Mouse (Mus musculus): Measurements from ENCODE around the gene Hist1h2ae. TPM values are rescaled to one million over a fixed set of nuclear protein-coding genes. Genes with fewer than 3 reads are reported as not detected.
A peak's percentile ranks its signal among the peaks of the same experiment; 100 is the strongest.
"Not testable (repeated sequence)": the region's sequence is repeated elsewhere in the genome, so short reads cannot be mapped to it uniquely, and the experiment has no call there.

Gene Hist1h2ae
- polyA plus RNA-seq, 1 experiment = 8.9 TPM

DNA sequence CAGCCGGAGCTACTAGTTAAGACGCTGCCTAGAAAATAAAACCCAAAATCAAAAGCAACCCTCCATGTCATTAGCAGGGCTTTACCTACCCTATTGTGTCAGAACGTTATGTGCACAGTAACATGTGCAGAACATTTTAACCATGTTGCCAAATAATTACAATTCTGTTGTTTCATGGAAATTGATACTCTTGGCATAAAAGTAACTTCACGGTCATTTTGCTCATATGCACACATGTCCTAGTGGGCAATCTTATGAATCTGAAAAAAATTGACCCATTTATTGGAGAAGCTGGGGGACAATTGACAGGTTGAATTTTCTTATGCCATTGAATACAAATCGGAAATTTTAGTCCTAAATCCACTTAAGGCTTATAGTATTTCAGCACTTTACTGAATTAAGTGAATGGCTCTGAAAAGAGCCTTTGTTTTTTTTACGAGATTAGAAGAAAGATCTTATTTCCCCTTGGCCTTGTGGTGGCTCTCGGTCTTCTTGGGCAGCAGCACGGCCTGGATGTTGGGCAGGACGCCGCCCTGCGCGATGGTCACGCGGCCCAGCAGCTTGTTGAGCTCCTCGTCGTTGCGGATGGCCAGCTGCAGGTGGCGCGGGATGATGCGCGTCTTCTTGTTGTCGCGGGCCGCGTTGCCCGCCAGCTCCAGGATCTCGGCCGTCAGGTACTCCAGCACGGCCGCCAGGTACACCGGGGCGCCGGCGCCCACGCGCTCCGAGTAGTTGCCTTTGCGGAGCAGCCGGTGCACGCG is 579 bp downstream of the Hist1h2ae start:
- WGBS = under 1% methylated on average over 30 of the region's 41 CpGs
- DNase-seq (ENCODE audit: low read depth, low spot score) = not testable (repeated sequence)

GRCm38 (mm10) chr13:23564482-23564881 is 6.5 kb downstream of the Hist1h2ae start:
- no peak for DNase-seq (ENCODE audit: low read depth, low spot score)
- WGBS = 67% methylated on average over 2 of the region's 2 CpGs

GRCm38 (mm10) chr13:23562699-23563462 is 8.1 kb downstream of the Hist1h2ae start:
- WGBS = under 1% methylated on average over 18 of the region's 18 CpGs
- no peak for DNase-seq (ENCODE audit: low read depth, low spot score)

DNA sequence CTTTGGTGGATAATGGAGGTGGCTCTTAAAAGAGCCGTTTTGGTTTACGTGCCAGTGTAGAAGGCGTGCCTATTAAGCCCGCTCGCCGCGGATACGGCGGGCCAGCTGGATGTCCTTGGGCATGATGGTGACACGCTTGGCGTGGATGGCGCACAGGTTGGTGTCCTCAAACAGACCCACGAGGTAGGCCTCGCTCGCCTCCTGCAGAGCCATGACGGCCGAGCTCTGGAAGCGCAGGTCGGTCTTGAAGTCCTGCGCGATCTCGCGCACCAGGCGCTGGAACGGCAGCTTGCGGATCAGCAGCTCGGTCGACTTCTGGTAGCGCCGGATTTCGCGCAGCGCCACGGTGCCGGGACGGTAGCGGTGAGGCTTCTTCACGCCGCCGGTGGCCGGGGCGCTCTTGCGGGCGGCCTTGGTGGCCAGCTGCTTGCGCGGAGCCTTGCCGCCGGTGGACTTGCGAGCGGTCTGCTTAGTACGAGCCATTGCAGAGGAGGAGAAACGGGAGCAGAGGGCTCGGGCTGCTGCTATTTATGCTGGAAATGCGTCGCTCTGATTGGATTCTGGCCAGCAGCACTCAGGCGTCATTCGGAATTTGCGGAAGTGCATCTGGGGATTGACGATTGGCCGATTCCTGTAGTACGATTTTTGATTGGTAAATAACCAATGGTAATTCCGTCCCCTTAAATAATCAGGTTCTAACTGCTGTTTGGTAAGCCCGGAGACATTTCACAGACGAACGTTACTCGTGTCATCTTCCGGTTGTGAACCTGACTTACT is 8.9 kb downstream of the Hist1h2ae start, which contains the start of gene Hist1h3e:
Gene Hist1h3e, minus strand, starts transcription at position 487 of the 777 bp plus-strand sequence.
- peak; percentile 91 for DNase-seq (ENCODE audit: low read depth, low spot score)
- under 1% methylated on average over 65 of the region's 67 CpGs for WGBS

GRCm38 (mm10) chr13:23561531-23561882 is 9.5 kb downstream of the Hist1h2ae start:
- DNase-seq (ENCODE audit: low read depth, low spot score) = not testable (repeated sequence)
- 1% methylated on average over 2 of the region's 5 CpGs for WGBS

DNA sequence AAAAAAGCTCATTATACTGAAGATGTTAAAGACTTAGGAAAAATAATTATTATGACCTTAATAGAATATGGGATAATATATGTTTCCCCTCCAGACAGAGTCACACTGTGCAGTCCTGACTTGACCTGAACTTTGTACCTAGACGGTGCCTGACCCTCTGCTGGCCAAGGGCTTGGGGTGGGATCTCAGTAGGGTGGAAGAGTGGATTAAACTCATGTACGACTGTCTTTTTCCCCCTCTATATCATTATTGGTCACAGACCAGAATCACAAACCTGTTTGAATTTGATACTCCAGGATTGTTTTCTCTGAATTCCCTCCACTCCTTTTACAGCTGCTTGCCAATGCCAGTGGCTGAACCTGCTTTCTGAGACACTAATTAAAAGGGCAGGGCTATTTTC is 10.3 kb downstream of the Hist1h2ae start:
- WGBS = 19% methylated on average over 2 of the region's 2 CpGs
- not testable (repeated sequence) for DNase-seq (ENCODE audit: low read depth, low spot score)

GRCm38 (mm10) chr13:23556906-23557305 is 14.1 kb downstream of the Hist1h2ae start:
- DNase-seq (ENCODE audit: low read depth, low spot score) = no peak
- WGBS = 45% methylated on average over 3 of the region's 3 CpGs

- no peak for DNase-seq (ENCODE audit: low read depth, low spot score)
- WGBS = under 1% methylated on average over 18 of the region's 18 CpGs
These were observed 15.1 kb downstream of the Hist1h2ae start for GRCm38 (mm10) chr13:23555839-23556416.

DNA sequence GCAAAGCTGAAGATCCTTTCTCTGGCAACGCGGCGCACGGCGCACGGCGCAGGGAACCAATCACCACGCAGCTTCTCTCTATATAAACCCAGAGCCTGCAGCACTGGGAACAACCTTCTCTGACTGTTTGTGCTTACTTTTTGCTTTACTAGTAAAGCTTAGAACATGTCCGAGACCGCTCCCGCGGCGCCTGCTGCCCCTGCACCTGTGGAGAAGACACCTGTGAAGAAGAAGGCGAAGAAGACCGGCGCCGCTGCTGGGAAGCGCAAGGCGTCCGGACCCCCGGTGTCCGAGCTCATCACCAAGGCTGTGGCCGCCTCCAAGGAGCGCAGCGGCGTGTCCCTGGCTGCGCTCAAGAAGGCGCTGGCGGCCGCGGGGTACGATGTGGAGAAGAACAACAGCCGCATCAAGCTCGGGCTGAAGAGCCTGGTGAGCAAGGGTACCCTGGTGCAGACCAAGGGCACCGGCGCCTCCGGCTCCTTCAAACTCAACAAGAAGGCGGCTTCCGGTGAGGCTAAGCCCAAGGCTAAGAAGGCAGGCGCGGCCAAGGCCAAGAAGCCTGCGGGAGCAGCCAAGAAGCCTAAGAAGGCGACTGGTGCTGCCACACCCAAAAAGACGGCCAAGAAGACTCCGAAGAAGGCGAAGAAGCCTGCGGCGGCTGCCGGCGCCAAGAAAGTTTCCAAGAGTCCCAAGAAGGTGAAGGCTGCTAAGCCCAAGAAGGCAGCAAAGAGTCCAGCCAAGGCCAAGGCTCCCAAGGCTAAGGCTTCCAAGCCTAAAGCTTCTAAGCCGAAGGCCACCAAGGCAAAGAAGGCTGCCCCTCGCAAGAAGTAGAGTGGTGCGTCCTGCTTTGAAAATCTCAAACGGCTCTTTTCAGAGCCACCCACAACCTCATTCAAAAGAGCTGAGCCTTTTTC is 15.8 kb downstream of the Hist1h2ae start:
- under 1% methylated on average over 54 of the region's 54 CpGs for WGBS
- no peak for DNase-seq (ENCODE audit: low read depth, low spot score)

- DNase-seq (ENCODE audit: low read depth, low spot score) = no peak
These were observed 16.6 kb downstream of the Hist1h2ae start for GRCm38 (mm10) chr13:23554393-23554792.

DNA sequence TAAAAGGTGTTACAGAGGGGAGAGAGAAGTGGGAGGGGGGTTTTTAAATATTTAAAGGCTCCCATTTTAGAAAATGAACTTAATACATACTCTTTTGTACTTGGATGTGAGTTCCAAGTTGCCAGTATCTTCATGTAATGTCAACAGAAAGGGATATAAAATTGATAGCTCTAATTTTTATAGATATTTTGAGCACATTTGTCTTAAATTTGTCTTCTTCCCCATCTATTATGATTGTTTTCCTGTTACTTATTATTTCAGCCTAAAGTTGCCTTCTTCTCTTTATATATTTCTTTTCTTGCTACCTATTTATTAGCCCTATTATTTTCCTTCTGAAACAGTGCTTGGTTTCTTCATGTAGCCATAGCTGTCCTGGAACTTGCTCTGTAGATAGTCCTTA is 18.1 kb downstream of the Hist1h2ae start, which contains the start of gene Hist1h1d:
Gene Hist1h1d, plus strand, starts transcription at position 301 of the 400 bp plus-strand sequence.
- DNase-seq (ENCODE audit: low read depth, low spot score) = no peak

More at GRCm38 (mm10) chr13:23554393-23554792, 16.6 kb downstream of the Hist1h2ae start:
- 13% methylated on average over 9 of the region's 9 CpGs for WGBS

GRCm38 (mm10) chr13:23551931-23552914 is 18.8 kb downstream of the Hist1h2ae start:
- 47% methylated on average over 8 of the region's 8 CpGs for WGBS
- DNase-seq (ENCODE audit: low read depth, low spot score) = no peak

DNA sequence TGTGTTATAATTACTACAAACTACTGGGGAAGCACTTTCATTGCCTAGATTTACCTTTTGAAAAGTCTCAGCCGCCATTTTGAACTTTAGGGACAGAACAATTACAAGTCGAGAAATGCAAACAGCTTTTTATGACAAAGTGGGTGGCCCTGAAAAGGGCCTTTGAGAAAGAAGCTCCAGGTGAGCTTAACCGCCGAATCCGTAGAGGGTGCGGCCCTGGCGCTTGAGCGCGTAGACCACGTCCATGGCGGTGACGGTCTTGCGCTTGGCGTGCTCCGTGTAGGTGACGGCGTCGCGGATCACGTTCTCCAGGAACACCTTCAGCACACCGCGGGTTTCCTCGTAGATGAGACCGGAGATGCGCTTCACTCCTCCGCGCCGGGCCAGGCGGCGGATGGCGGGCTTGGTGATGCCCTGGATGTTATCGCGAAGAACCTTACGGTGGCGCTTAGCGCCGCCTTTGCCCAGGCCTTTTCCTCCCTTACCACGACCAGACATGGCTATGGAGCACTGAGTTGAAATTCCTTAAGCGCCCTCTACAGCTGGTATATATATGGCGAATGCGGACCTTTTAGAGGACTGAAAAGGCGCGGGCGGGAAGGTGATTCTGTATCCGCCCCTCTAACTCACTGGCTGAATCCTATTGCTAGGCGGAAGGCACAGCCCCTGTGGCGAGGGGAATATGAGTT is 19.7 kb downstream of the Hist1h2ae start, which contains the start of gene Hist1h4f:
Gene Hist1h4f, minus strand, starts transcription at position 503 of the 689 bp plus-strand sequence.
- DNase-seq (ENCODE audit: low read depth, low spot score) = not testable (repeated sequence)

DNA sequence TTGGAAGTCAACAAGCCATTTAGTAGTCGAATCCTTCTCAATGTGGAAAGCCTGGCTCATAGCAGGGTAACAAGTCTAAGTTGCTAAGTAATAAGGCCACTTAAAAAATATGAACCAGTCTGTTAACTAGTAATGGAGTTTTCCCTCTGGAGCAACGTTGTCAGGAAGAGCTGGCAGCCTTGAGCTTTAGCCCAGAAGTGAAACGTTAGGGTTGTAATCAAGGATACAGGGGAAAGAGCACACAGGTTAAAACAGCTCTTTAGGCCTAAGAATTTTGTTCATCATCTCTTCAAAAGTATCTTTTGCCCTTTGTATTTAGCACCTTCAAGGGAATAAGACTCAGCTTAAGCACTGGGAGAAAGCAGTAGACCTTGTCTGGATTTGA is 20.3 kb downstream of the Hist1h2ae start:
- no peak for DNase-seq (ENCODE audit: low read depth, low spot score)
- 3% methylated on average over 3 of the region's 3 CpGs for WGBS

More for the DNA sequence above, 19.7 kb downstream of the Hist1h2ae start, which contains the start of gene Hist1h4f:
- WGBS = under 1% methylated on average over 47 of the region's 47 CpGs

- WGBS = 79% methylated on average over 5 of the region's 5 CpGs
- DNase-seq (ENCODE audit: low read depth, low spot score) = no peak
These were observed 24.3 kb downstream of the Hist1h2ae start for GRCm38 (mm10) chr13:23546694-23547093.

DNA sequence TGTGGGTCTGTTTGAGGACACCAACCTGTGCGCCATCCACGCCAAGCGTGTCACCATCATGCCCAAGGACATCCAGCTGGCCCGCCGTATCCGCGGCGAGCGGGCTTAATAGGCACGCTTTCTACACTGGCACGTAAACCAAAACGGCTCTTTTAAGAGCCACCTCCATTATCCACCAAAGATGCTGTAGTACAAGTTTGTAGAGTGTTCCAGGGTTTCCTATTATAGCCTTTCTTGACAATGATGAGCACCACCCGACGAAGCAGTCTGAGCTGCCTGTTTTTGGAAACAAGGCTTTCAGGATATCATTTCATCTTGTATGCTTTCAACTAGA is 26.3 kb downstream of the Hist1h2ae start:
- DNase-seq (ENCODE audit: low read depth, low spot score) = not testable (repeated sequence)
- WGBS = under 1% methylated on average over 13 of the region's 14 CpGs

Data from large intestine, adult 2 months (tissue).